Comparison of ENCODE assay signal across 17 mouse cellular contexts in the genomic region with DNA sequence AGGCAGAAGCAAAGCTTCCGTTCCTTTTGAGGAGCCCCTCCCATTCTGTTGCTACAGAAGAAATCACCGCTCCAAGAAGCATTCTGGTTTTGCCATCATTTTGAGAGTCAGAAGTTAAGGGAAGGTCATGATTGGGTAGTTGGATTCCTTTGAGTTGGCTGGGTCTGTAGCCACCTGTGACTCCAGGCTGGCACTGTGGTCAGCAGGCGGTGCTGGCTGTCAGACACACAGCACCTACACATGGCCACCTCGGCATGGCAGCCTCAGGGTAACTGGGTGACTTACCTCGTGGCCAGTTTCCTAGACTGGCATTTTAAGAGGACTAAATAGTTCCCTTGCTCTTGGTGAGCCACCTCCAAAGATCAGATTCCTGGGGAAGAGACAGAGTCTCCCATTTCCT. TPM values are rescaled to one million over a fixed set of nuclear protein-coding genes. Genes with fewer than 3 reads are reported as not detected.
"Had no signal": no experiment of that assay in that cellular context is flagged by ENCODE, and none has a peak within 500 bp of the region (broad histone marks: within the 10 kb centered on the region; RNA-seq: fewer than 3 reads in every experiment).

No protein-coding gene starts in this region.

- H3K27ac ChIP-seq: neural tube, embryonic 13.5 days; neural tube, embryonic 15.5 days; stomach, embryonic 15.5 days; stomach, postnatal 0 days had no signal

- H3K4me1 ChIP-seq: neural tube, embryonic 13.5 days; neural tube, embryonic 15.5 days; stomach, embryonic 15.5 days had no signal

- H3K4me3 ChIP-seq: neural tube, embryonic 13.5 days; neural tube, embryonic 15.5 days; stomach, embryonic 15.5 days had no signal

- H3K4me2 ChIP-seq: neural tube, embryonic 13.5 days; neural tube, embryonic 15.5 days; stomach, embryonic 15.5 days had no signal

- H3K36me3 ChIP-seq: neural tube, embryonic 13.5 days; neural tube, embryonic 15.5 days; stomach, embryonic 15.5 days had no signal

- H3K9me3 ChIP-seq: neural tube, embryonic 13.5 days; neural tube, embryonic 15.5 days; stomach, embryonic 15.5 days had no signal

- H3K27me3 ChIP-seq: neural tube, embryonic 13.5 days; neural tube, embryonic 15.5 days; stomach, embryonic 15.5 days had no signal

- DNase-seq: retina, postnatal 1 day; right cerebral cortex, adult 18-20 months; right cerebral cortex, postnatal 14 days; right cerebral cortex, postnatal 25 days; right cerebral cortex, postnatal 4 days; spleen, adult 18-20 months; thymus, adult 18-20 months; thymus, adult 2 months; thymus, postnatal 14 days; thymus, postnatal 25 days; thymus, postnatal 36 days; thymus, postnatal 4 days had no signal

RNA-seq across cellular contexts. Expression of a gene that starts 26.9 kb away (rescaled TPM):
- polyA plus RNA-seq: neural tube, embryonic 13.5 days; stomach, embryonic 14.5 days; stomach, postnatal 0 days had no signal
